Mouse (Mus musculus) ovary, adult 18-20 months (tissue): ENCODE data around the gene Ltc4s.

Source experiments
- DNase-seq: peaks from one replicate; pipeline ENCODE4 v3.0.0; 2022; ENCODE audit warnings: low spot score, mixed read lengths

The Ltc4s gene

GRCm38 (mm10) chr11:50201590-50201989, 36.8 kb downstream of the Ltc4s start:
- DNase-seq = no peak

DNA sequence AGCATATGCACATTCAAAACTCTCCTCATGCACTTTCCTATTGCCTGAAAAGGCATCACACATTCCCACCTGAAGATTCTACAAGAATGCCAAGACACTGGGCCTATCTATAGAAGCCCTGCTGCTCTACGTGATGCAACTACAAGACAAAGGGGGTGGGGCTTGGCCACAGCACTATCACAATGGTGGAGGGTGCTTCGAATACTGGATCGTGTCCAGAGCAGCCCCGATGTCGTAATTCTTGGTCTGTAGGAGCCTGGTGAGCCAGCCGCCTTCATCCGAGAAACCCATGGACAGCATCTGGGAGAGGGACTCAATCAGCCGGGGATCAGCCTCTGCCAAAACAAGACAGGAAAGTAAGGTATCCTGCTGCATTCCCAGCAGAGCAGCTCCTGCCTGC, 37.8 kb downstream of the Ltc4s start:
- DNase-seq = no peak

DNA sequence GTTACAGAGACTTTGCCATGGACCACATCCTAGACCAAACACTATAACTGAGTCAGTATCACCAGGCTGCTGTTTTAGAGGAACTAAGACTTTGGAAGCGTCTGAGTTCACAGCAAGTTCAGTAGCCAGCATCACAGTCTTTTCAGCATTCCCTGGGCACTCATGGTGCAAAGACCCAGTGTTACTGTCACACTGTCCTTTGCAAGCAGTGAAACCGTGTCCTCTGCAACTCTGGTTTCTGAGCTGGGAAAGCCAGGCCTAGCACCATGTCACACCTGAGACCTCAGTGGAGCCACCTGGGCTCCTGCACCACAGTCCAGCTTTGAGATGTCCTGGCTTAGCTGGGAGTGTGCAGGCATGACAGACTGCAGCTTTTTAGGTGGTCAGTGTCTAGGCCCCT, 39.5 kb downstream of the Ltc4s start:
- no peak for DNase-seq

GRCm38 (mm10) chr11:50198219-50198846, 40.1 kb downstream of the Ltc4s start:
- no peak for DNase-seq

DNA sequence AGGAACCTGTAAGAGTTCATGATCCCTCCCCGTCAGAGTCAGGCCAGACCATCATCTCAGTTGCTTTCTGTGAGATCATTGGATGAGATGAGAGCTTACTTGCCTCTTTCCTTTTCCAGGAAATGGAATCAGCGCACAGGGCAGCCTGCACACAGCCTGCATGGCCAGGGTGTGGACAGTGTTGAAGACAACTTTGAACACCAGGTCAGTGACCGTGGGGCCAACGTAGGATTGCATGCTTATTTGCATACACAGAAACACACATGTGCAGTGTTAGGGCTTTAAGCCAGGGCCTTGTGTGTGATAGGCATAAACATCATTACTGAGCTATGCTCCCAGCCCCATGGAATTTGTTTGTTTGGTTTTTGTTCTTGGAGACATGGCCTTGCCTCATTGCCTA, 40.9 kb downstream of the Ltc4s start:
- no peak for DNase-seq

- no peak for DNase-seq
Measured at GRCm38 (mm10) chr11:50194793-50195192, 43.6 kb downstream of the Ltc4s start.

DNA sequence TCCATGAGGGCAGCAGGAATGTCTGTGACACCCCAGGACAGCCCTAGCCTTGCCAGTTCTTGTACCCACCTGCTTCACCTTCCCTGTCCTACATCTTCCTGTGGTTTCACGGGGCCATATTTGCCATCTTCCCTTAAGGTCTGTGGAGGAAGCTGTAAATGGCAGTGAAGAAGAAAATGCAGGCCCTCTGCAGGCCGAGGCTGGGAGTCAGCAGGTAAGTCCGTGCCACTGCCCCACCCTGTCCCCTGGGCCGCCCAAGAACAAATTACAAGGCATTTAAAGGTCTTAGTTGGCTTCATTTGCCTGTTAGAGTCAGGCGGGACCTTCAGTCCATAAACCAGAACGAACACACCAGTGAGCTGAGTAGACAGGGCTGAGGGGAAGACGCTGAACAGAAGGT, 44.3 kb downstream of the Ltc4s start:
- no peak for DNase-seq

DNA sequence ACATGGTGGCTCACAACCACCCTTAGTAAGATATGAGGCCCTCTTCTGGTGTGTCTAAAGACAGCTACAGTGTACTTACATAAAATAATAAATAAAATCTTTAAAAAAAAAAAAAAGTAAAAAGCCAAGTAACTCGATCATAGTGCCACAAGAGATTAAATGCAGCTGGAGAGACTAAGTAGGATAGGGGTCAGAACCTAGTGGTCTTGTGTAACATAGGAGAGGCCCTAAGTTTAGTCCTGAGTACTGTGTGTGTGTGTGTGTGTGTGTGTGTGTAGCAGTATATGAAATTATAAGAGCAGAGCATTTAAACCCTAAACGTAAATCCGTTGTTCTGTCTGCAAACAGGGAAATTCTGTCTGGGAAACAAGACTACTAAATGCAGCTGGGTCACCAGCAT, 46.1 kb downstream of the Ltc4s start:
- DNase-seq = no peak

DNA sequence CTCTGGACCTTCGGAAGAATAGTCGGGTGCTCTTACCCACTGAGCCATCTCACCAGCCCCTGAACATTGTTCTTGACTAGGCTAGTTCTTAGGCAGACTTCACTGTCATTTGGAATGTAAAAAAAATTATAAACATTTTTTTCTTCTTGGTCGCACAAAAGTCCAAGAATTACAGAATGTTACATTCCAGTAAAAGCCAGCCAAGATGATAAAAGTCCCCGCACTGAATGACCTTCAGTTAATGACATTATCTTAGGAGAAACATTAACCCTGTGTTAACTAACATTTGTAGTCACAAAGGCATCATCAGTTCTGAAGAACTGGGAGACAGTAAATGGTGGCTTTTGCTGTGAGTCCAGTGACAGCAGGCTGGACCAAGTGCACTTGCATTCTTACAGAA, 48.1 kb downstream of the Ltc4s start:
- no peak for DNase-seq

DNA sequence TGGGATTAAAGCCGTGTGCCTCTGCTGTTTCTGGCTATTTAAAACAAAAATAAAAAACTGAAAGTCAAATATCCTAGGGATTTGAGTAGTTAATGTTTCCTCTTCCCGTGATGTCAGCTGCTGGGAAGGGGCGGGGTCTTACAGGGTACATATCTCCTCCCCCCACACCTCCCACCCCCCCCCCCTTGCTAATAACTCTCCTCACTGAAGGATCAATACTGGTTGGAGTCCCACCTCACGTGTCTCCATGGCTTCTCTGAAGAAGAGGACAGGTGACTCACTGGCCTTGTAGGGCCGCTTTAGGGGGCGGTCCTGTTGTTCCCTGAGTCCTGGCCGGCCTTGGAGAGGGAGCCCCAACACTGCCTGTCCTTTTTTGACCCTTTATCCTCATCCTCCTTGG, 49.7 kb downstream of the Ltc4s start:
- no peak for DNase-seq
